Mouse (Mus musculus): ENCODE measurements at regions not wholly inside any gene's neighbourhood (a gene's known extent, or its start where the extent isn't known, plus 50 kb on each side); places are given as distances from the start of the nearest gene placed in this dataset.

- H3K79me2 ChIP-seq (ENCODE audit: control insufficient read depth, insufficient read depth): no peaks in the 10 kb centered on the region
- H3K27me3 ChIP-seq (ENCODE audit: control insufficient read depth, insufficient read depth, insufficient read length): no peaks in the 10 kb centered on the region
- no peaks in the 10 kb centered on the region for H3K36me3 ChIP-seq (ENCODE audit: control insufficient read depth, insufficient read depth)
- no peak overlapping the region for H3ac ChIP-seq (ENCODE audit: control insufficient read depth, insufficient read length, low read depth)
- TF ChIP-seq MYOD1 (IDR thresholded peaks at IDR 0.05; ENCODE audit: control insufficient read depth, insufficient read length, low read depth) (no peak), FOSL1 (IDR thresholded peaks at IDR 0.05; ENCODE audit: insufficient read depth, low read length, poor library complexity, severe bottlenecking) (peak; percentile 84), CEBPB (IDR thresholded peaks at IDR 0.05; ENCODE audit: low read depth) (peak; percentile 48), MAX (IDR thresholded peaks at IDR 0.05) (peak; percentile 37), CTCF (IDR thresholded peaks at IDR 0.05; ENCODE audit: control insufficient read depth, insufficient read depth, insufficient read length) (no peak), MYOG (IDR thresholded peaks at IDR 0.05; ENCODE audit: control insufficient read depth, extremely low read depth, insufficient read length) (no peak), USF1 (IDR thresholded peaks at IDR 0.05; ENCODE audit: low read depth) (no peak)
- H3K79me3 ChIP-seq (ENCODE audit: low read depth): no peaks in the 10 kb centered on the region
- H3K4me3 ChIP-seq (ENCODE audit: insufficient read depth, poor library complexity, severe bottlenecking): no peak overlapping the region
These were observed 147.8 kb upstream of the 4930412O13Rik start for GRCm38 (mm10) chr2:9733243-9733642.

DNA sequence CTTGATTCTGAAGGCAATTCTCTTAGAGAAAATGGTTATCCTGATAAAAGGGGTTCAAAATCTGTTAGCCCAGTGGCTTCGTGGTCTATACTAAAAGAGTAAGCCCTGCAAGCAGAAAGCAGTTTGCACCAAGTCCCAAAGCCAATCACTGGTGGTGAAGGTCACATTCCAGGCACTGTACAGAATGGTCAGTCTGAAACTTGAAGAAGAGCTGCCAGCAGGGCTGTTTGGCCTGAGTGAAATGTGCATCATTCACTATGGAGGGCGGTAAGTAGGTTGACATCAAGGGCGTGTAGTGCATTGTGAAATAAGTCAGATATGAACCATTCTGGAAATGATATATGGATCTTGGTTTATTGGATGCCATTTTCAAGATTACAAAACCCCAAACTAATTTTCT lies 136.9 kb upstream of the 4930412O13Rik start:
- TF ChIP-seq MYOG (IDR thresholded peaks at IDR 0.05; ENCODE audit: control insufficient read depth, extremely low read depth, insufficient read length): no peak
- TF ChIP-seq CEBPB (IDR thresholded peaks at IDR 0.05; ENCODE audit: low read depth): no peak
- no peak for TF ChIP-seq USF1 (IDR thresholded peaks at IDR 0.05; ENCODE audit: low read depth)
- no peak for TF ChIP-seq MYOD1 (IDR thresholded peaks at IDR 0.05; ENCODE audit: control insufficient read depth, insufficient read length, low read depth)
- no peak for TF ChIP-seq FOSL1 (IDR thresholded peaks at IDR 0.05; ENCODE audit: insufficient read depth, low read length, poor library complexity, severe bottlenecking)
- TF ChIP-seq CTCF (IDR thresholded peaks at IDR 0.05; ENCODE audit: control insufficient read depth, insufficient read depth, insufficient read length): no peak
- TF ChIP-seq MAX (IDR thresholded peaks at IDR 0.05): no peak
- Histone ChIP-seq H3ac (ENCODE audit: control insufficient read depth, insufficient read length, low read depth) (no peak overlapping the region), H3K79me3 (ENCODE audit: low read depth) (no peaks in the 10 kb centered on the region)

DNA sequence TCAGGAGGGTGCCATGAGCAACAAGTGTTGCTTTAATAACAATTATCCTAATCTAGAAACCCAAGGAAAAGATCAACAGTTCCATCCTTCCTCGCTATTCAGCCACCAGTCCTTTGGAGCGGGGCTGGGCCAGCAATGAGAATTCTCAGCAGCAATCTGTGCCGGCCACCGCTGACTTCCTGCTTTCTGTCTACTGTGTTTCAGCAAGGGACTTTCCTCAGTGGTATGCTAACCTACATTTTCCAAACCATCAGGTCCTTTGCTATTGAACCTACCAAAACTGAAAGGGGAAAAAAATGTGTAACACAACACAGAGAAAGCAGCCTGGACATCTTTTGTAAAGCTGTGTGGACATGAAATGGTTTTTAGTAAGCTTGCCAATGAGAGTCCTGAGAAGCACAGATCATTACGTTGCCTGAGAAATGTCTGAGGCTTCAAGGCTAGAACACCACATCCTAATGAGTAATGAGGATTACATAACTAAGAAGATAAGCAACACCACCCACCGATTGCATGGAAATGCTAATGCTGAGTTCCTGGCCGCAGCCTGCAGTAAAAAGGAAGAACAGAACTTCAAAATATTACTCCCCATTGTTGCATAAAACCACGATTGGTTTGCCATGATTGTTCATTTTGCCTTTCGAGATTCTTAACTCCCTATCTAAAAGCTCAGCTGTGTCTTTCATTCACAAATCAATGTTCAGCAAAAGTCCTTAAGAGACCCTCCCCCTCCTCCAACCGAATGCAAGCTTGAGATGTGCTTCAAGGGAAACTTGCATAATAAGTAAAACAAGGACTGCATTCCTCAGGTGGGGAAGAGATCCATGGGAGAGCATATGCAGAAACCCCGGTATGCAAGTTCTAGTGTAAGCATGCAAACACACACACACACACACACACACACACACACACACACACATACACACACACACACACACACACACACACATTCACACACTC lies 130.9 kb upstream of the 4930412O13Rik start:
- H3K36me3 ChIP-seq (ENCODE audit: control insufficient read depth, insufficient read depth): no peaks in the 10 kb centered on the region
- no peaks in the 10 kb centered on the region for H3K79me3 ChIP-seq (ENCODE audit: low read depth)
- TF ChIP-seq CTCF (IDR thresholded peaks at IDR 0.05; ENCODE audit: control insufficient read depth, insufficient read depth, insufficient read length) (no peak), CEBPB (IDR thresholded peaks at IDR 0.05; ENCODE audit: low read depth) (peak; percentile 18), USF1 (IDR thresholded peaks at IDR 0.05; ENCODE audit: low read depth) (no peak), MAX (IDR thresholded peaks at IDR 0.05) (no peak), FOSL1 (IDR thresholded peaks at IDR 0.05; ENCODE audit: insufficient read depth, low read length, poor library complexity, severe bottlenecking) (no peak), MYOD1 (IDR thresholded peaks at IDR 0.05; ENCODE audit: control insufficient read depth, insufficient read length, low read depth) (peak; percentile 1), MYOG (IDR thresholded peaks at IDR 0.05; ENCODE audit: control insufficient read depth, extremely low read depth, insufficient read length) (no peak)
- no peak overlapping the region for H3K4me3 ChIP-seq (ENCODE audit: insufficient read depth, poor library complexity, severe bottlenecking)
- H3ac ChIP-seq (ENCODE audit: control insufficient read depth, insufficient read length, low read depth): no peak overlapping the region
- no peaks in the 10 kb centered on the region for H3K27me3 ChIP-seq (ENCODE audit: control insufficient read depth, insufficient read depth, insufficient read length)
- no peaks in the 10 kb centered on the region for H3K79me2 ChIP-seq (ENCODE audit: control insufficient read depth, insufficient read depth)

More for the DNA sequence above, 136.9 kb upstream of the 4930412O13Rik start:
- Histone ChIP-seq H3K4me3 (ENCODE audit: insufficient read depth, poor library complexity, severe bottlenecking) (no peak overlapping the region), H3K36me3 (ENCODE audit: control insufficient read depth, insufficient read depth) (no peaks in the 10 kb centered on the region), H3K27me3 (ENCODE audit: control insufficient read depth, insufficient read depth, insufficient read length) (no peaks in the 10 kb centered on the region), H3K79me2 (ENCODE audit: control insufficient read depth, insufficient read depth) (no peaks in the 10 kb centered on the region)

- H3K79me2 ChIP-seq (ENCODE audit: control insufficient read depth, insufficient read depth): no peaks in the 10 kb centered on the region
- H3K4me3 ChIP-seq (ENCODE audit: insufficient read depth, poor library complexity, severe bottlenecking): no peak overlapping the region
- TF ChIP-seq MYOD1 (IDR thresholded peaks at IDR 0.05; ENCODE audit: control insufficient read depth, insufficient read length, low read depth) (no peak), MAX (IDR thresholded peaks at IDR 0.05) (no peak), FOSL1 (IDR thresholded peaks at IDR 0.05; ENCODE audit: insufficient read depth, low read length, poor library complexity, severe bottlenecking) (no peak), CEBPB (IDR thresholded peaks at IDR 0.05; ENCODE audit: low read depth) (no peak), USF1 (IDR thresholded peaks at IDR 0.05; ENCODE audit: low read depth) (no peak), CTCF (IDR thresholded peaks at IDR 0.05; ENCODE audit: control insufficient read depth, insufficient read depth, insufficient read length) (no peak), MYOG (IDR thresholded peaks at IDR 0.05; ENCODE audit: control insufficient read depth, extremely low read depth, insufficient read length) (no peak)
- no peaks in the 10 kb centered on the region for H3K79me3 ChIP-seq (ENCODE audit: low read depth)
- no peak overlapping the region for H3ac ChIP-seq (ENCODE audit: control insufficient read depth, insufficient read length, low read depth)
- no peaks in the 10 kb centered on the region for H3K36me3 ChIP-seq (ENCODE audit: control insufficient read depth, insufficient read depth)
- no peaks in the 10 kb centered on the region for H3K27me3 ChIP-seq (ENCODE audit: control insufficient read depth, insufficient read depth, insufficient read length)
These were observed 127.4 kb upstream of the 4930412O13Rik start for GRCm38 (mm10) chr2:9753691-9754090.

DNA sequence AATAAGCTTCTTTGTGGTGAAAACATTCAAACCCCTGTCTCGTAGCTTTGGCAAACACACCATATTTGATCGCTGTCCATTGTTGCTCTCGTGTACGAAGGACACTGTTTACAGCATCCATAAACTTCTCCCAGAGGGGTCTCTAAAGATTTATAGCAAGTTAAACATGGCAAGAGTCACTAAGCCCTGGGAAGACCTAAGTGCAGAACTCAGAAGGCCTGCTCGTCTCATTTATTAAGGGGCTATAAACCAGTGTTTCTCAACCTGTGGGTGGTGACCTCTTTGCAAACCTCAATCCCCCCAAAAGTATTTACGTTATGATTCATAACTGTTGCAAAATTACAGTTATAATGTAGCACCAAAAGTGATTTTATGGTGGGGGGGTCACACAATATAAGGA lies 126.9 kb upstream of the 4930412O13Rik start:
- Histone ChIP-seq H3K79me2 (ENCODE audit: control insufficient read depth, insufficient read depth) (no peaks in the 10 kb centered on the region), H3ac (ENCODE audit: control insufficient read depth, insufficient read length, low read depth) (no peak overlapping the region), H3K4me3 (ENCODE audit: insufficient read depth, poor library complexity, severe bottlenecking) (no peak overlapping the region), H3K36me3 (ENCODE audit: control insufficient read depth, insufficient read depth) (no peaks in the 10 kb centered on the region), H3K27me3 (ENCODE audit: control insufficient read depth, insufficient read depth, insufficient read length) (no peaks in the 10 kb centered on the region), H3K79me3 (ENCODE audit: low read depth) (no peaks in the 10 kb centered on the region)
- no peak for TF ChIP-seq MAX (IDR thresholded peaks at IDR 0.05)
- no peak for TF ChIP-seq USF1 (IDR thresholded peaks at IDR 0.05; ENCODE audit: low read depth)
- no peak for TF ChIP-seq CEBPB (IDR thresholded peaks at IDR 0.05; ENCODE audit: low read depth)
- TF ChIP-seq FOSL1 (IDR thresholded peaks at IDR 0.05; ENCODE audit: insufficient read depth, low read length, poor library complexity, severe bottlenecking): no peak
- TF ChIP-seq MYOD1 (IDR thresholded peaks at IDR 0.05; ENCODE audit: control insufficient read depth, insufficient read length, low read depth): no peak
- TF ChIP-seq CTCF (IDR thresholded peaks at IDR 0.05; ENCODE audit: control insufficient read depth, insufficient read depth, insufficient read length): no peak
- no peak for TF ChIP-seq MYOG (IDR thresholded peaks at IDR 0.05; ENCODE audit: control insufficient read depth, extremely low read depth, insufficient read length)

All from C2C12 (cell line).